Mouse (Mus musculus) megakaryocyte, embryonic 14.5 days (primary cell): ENCODE data around the gene Lhfpl3. TPM values are rescaled to one million over a fixed set of nuclear protein-coding genes. Genes with fewer than 3 reads are reported as not detected.

Experiments
- H3K27me3 ChIP-seq: replicated peaks from 2 replicates; pipeline ENCODE3; 2012; ENCODE audit warnings: inconsistent platforms
- H3K36me3 ChIP-seq: replicated peaks from 2 replicates; pipeline ENCODE3; 2012; ENCODE audit warnings: low read length, inconsistent platforms, mixed read lengths
- H3K4me1 ChIP-seq: 2 replicates; pipeline ENCODE4 v1.6.1; 2012; ENCODE audit warnings: inconsistent platforms
- H3K4me3 ChIP-seq: replicated peaks from 2 replicates; pipeline ENCODE3; 2012; ENCODE audit warnings: moderate library complexity, mild to moderate bottlenecking, inconsistent platforms
- H3K9me3 ChIP-seq: 2 replicates; pipeline ENCODE4 v1.6.1; 2012; ENCODE audit warnings: inconsistent platforms
- FLI1 ChIP-seq: IDR thresholded peaks from 2 replicates; pipeline ENCODE4 v1.6.1; 2012; ENCODE audit warnings: low read length, inconsistent platforms, mixed read lengths
- GATA1 ChIP-seq: IDR thresholded peaks from 3 replicates; pipeline ENCODE4 v1.6.1; 2012; ENCODE audit warnings: mixed read lengths, low read length, inconsistent platforms, borderline replicate concordance
- polyA plus RNA-seq: library from polyadenylated mRNA; stranded (reverse); fragments of >175 nt; gene quantifications from 2 replicates; pipeline ENCODE4 v1.2.3, GENCODE M21; 2012; ENCODE audit warnings: low replicate concordance; ENCODE audit not compliant: insufficient read depth

Lhfpl3 gene
- polyA plus RNA-seq, 1 experiment = not detected

- Histone ChIP-seq H3K36me3 (no peaks in the 10 kb centered on the region), H3K4me1 (no peaks in the 10 kb centered on the region), H3K9me3 (no peaks in the 10 kb centered on the region), H3K4me3 (no peak overlapping the region), H3K27me3 (no peaks in the 10 kb centered on the region)
- TF ChIP-seq GATA1 (no peak), FLI1 (no peak)
Measured at GRCm38 (mm10) chr5:22917197-22917596, 171.3 kb downstream of the Lhfpl3 start.

GRCm38 (mm10) chr5:22926171-22926570 lies 180.3 kb downstream of the Lhfpl3 start:
- H3K36me3 ChIP-seq = no peaks in the 10 kb centered on the region
- H3K4me1 ChIP-seq = no peaks in the 10 kb centered on the region
- no peaks in the 10 kb centered on the region for H3K9me3 ChIP-seq
- no peak overlapping the region for H3K4me3 ChIP-seq
- H3K27me3 ChIP-seq = no peaks in the 10 kb centered on the region
- TF ChIP-seq FLI1 (no peak), GATA1 (no peak)

- H3K36me3 ChIP-seq = no peaks in the 10 kb centered on the region
- no peaks in the 10 kb centered on the region for H3K9me3 ChIP-seq
- H3K27me3 ChIP-seq = no peaks in the 10 kb centered on the region
- TF ChIP-seq GATA1 = no peak
- TF ChIP-seq FLI1 = no peak
- no peaks in the 10 kb centered on the region for H3K4me1 ChIP-seq
- H3K4me3 ChIP-seq = no peak overlapping the region
Measured at GRCm38 (mm10) chr5:22928746-22929145, 182.9 kb downstream of the Lhfpl3 start.

GRCm38 (mm10) chr5:22943306-22943705 lies 197.4 kb downstream of the Lhfpl3 start:
- no peak overlapping the region for H3K4me3 ChIP-seq
- H3K36me3 ChIP-seq = no peaks in the 10 kb centered on the region
- H3K4me1 ChIP-seq = no peaks in the 10 kb centered on the region
- TF ChIP-seq GATA1 (no peak), FLI1 (no peak)
- H3K9me3 ChIP-seq = peaks cover 4% of the 10 kb centered on the region; the same call in 1 of the 2 replicates
- no peaks in the 10 kb centered on the region for H3K27me3 ChIP-seq

- no peak overlapping the region for H3K4me3 ChIP-seq
- H3K9me3 ChIP-seq = no peaks in the 10 kb centered on the region
- H3K27me3 ChIP-seq = no peaks in the 10 kb centered on the region
- no peaks in the 10 kb centered on the region for H3K36me3 ChIP-seq
- H3K4me1 ChIP-seq = no peaks in the 10 kb centered on the region
- TF ChIP-seq GATA1 (no peak), FLI1 (no peak)
Measured at GRCm38 (mm10) chr5:22963300-22963699, 217.4 kb downstream of the Lhfpl3 start.

GRCm38 (mm10) chr5:22986771-22987170 lies 240.9 kb downstream of the Lhfpl3 start:
- TF ChIP-seq FLI1 (no peak), GATA1 (no peak)

GRCm38 (mm10) chr5:22999811-23000210 lies 254.0 kb downstream of the Lhfpl3 start:
- H3K36me3 ChIP-seq = no peaks in the 10 kb centered on the region
- no peak for TF ChIP-seq GATA1
- TF ChIP-seq FLI1 = no peak

More at GRCm38 (mm10) chr5:22986771-22987170, 240.9 kb downstream of the Lhfpl3 start:
- H3K27me3 ChIP-seq = no peaks in the 10 kb centered on the region
- no peaks in the 10 kb centered on the region for H3K36me3 ChIP-seq
- no peak overlapping the region for H3K4me3 ChIP-seq
- H3K4me1 ChIP-seq = no peaks in the 10 kb centered on the region
- no peaks in the 10 kb centered on the region for H3K9me3 ChIP-seq

GRCm38 (mm10) chr5:23003123-23003797 lies 257.4 kb downstream of the Lhfpl3 start:
- TF ChIP-seq FLI1 (no peak), GATA1 (no peak)
- no peaks in the 10 kb centered on the region for H3K27me3 ChIP-seq
- no peaks in the 10 kb centered on the region for H3K4me1 ChIP-seq
- no peak overlapping the region for H3K4me3 ChIP-seq
- no peaks in the 10 kb centered on the region for H3K36me3 ChIP-seq
- H3K9me3 ChIP-seq = no peaks in the 10 kb centered on the region

More at GRCm38 (mm10) chr5:22999811-23000210, 254.0 kb downstream of the Lhfpl3 start:
- Histone ChIP-seq H3K9me3 (no peaks in the 10 kb centered on the region), H3K4me1 (no peaks in the 10 kb centered on the region), H3K4me3 (no peak overlapping the region), H3K27me3 (no peaks in the 10 kb centered on the region)

- Histone ChIP-seq H3K36me3 (no peaks in the 10 kb centered on the region), H3K4me3 (no peak overlapping the region), H3K9me3 (no peaks in the 10 kb centered on the region), H3K4me1 (no peaks in the 10 kb centered on the region), H3K27me3 (no peaks in the 10 kb centered on the region)
- no peak for TF ChIP-seq GATA1
- no peak for TF ChIP-seq FLI1
Measured at GRCm38 (mm10) chr5:23006207-23006606, 260.3 kb downstream of the Lhfpl3 start.

- Histone ChIP-seq H3K27me3 (no peaks in the 10 kb centered on the region), H3K4me3 (no peak overlapping the region), H3K9me3 (no peaks in the 10 kb centered on the region), H3K36me3 (no peaks in the 10 kb centered on the region), H3K4me1 (no peaks in the 10 kb centered on the region)
- TF ChIP-seq GATA1 (no peak), FLI1 (no peak)
Measured at GRCm38 (mm10) chr5:23010460-23010859, 264.6 kb downstream of the Lhfpl3 start.

- H3K9me3 ChIP-seq = no peaks in the 10 kb centered on the region
- H3K27me3 ChIP-seq = no peaks in the 10 kb centered on the region
- no peaks in the 10 kb centered on the region for H3K4me1 ChIP-seq
- no peaks in the 10 kb centered on the region for H3K36me3 ChIP-seq
- TF ChIP-seq GATA1 = no peak
- no peak for TF ChIP-seq FLI1
- no peak overlapping the region for H3K4me3 ChIP-seq
Measured at GRCm38 (mm10) chr5:23013997-23014396, 268.1 kb downstream of the Lhfpl3 start.
